Mouse (Mus musculus) kidney, postnatal 0 days (tissue): ENCODE measurements around the gene Lrrc46. TPM values are rescaled to one million over a fixed set of nuclear protein-coding genes. Genes with fewer than 3 reads are reported as not detected.

ENCODE experiments used
- ATAC-seq: fragments of 200-750 bp; cut with Nextera tagmentation; replicated peaks from 2 replicates; pipeline ENCODE4 v1.8.0; 2017; ENCODE audit warnings: low read depth, moderate number of reproducible peaks, moderate TSS enrichment, moderate library complexity; ENCODE audit not compliant: low FRiP score
- DNase-seq: peaks from one replicate; pipeline ENCODE4 v3.0.0-alpha.2; 2016; ENCODE audit warnings: low spot score
- H3K27ac ChIP-seq: fragments of 300-500 bp; sonication (generic); 2 replicates; pipeline ENCODE4 v1.5.1; 2014; ENCODE audit warnings: mild to moderate bottlenecking
- H3K27me3 ChIP-seq: fragments of 300-500 bp; sonication (generic); 2 replicates; pipeline ENCODE4 v1.6.1; 2014; ENCODE audit warnings: low read length, mixed read lengths; ENCODE audit not compliant: insufficient read depth
- H3K36me3 ChIP-seq: fragments of 300-500 bp; sonication (generic); 2 replicates; pipeline ENCODE4 v1.6.1; 2014; ENCODE audit warnings: low read length, mixed read lengths; ENCODE audit not compliant: insufficient read depth
- H3K4me1 ChIP-seq: fragments of 300-500 bp; sonication (generic); replicated peaks from 2 replicates; pipeline ENCODE4 v1.6.1; 2014; ENCODE audit warnings: antibody characterized with exemption, low read length, mixed read lengths; ENCODE audit not compliant: insufficient read depth
- H3K4me2 ChIP-seq: fragments of 300-500 bp; sonication (generic); 2 replicates; pipeline ENCODE4 v1.6.1; 2014; ENCODE audit warnings: mild to moderate bottlenecking, low read length, moderate library complexity, mixed read lengths
- H3K4me3 ChIP-seq: fragments of 300-500 bp; sonication (generic); replicated peaks from 2 replicates; pipeline ENCODE4 v1.5.1; 2014; ENCODE audit warnings: low read depth, low read length
- H3K9ac ChIP-seq: fragments of 300-500 bp; sonication (generic); 2 replicates; pipeline ENCODE4 v1.6.1; 2014; ENCODE audit warnings: low read depth, low read length
- H3K9me3 ChIP-seq: fragments of 300-500 bp; sonication (generic); replicated peaks from 2 replicates; pipeline ENCODE4 v1.6.1; 2016; ENCODE audit warnings: low read length, inconsistent platforms, mixed read lengths
- CTCF ChIP-seq: IDR thresholded peaks from 2 replicates; pipeline ENCODE4 v1.5.1; 2016; ENCODE audit warnings: antibody characterized with exemption, low read depth, mild to moderate bottlenecking, moderate library complexity
- WGBS: fragments of 180-500 bp; shearing (Covaris S2); extraction: QIAGEN DNeasy Blood & Tissue Kit; methylation state at CpG from one replicate; pipeline ENCODE4 v1.1.7; 2014; 5-methylcytosine and 5-hydroxymethylcytosine counted together
- polyA plus RNA-seq: library from polyadenylated mRNA; unstranded; fragments of >200 nt; fragmentation: Nextera tagmentation; extraction: Ambion mirVana; gene quantifications from 2 replicates; pipeline ENCODE4 v1.2.1, GENCODE M21; 2015

Lrrc46 gene
- polyA plus RNA-seq, 1 experiment from 2014 or later = 1.2 TPM

DNA sequence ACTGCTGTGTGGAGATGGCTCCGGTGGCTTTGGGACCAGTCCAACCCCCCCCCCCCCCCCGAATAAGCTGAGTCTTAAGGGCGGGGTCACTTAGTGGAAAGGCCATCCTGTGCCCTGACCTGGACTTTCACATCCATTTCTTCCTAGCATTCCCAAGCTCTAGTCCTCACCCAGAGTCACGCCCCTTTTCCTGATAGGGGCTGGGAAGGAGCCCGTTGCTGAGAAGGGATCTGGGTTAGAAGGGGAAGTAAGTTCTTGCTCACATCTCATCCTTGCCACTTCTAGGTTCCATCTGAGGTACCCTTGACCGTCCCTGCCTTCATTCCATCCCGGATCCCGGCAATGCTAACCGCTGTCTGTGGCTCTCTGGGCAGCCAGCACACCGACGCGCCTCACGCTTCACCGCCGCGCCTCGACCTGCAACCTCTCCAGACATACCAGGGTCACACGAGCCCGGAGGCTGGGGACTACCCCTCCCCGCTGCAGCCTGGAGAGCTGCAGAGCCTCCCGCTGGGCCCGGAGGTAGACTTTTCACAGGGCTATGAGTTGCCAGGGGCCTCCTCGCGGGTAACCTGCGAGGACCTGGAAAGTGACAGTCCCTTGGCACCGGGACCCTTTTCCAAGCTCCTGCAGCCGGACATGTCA, 20.0 kb downstream of the Lrrc46 start:
- Histone ChIP-seq H3K27ac (no peak overlapping the region), H3K4me2 (peak overlapping the region; percentile 92), H3K9me3 (no peaks in the 10 kb centered on the region), H3K36me3 (no peaks in the 10 kb centered on the region), H3K9ac (0 out of 2 replicates have a peak overlapping the region, but pooled peaks have one; percentile 78), H3K4me1 (peaks cover 35% of the 10 kb centered on the region), H3K4me3 (peak overlapping the region; percentile 48), H3K27me3 (peaks cover 43% of the 10 kb centered on the region)
- peak; percentile 12; the same call in 1 of the 2 replicates for ATAC-seq
- no peak for DNase-seq
- TF ChIP-seq CTCF = no peak
- WGBS = 2% methylated on average over 27 of the region's 27 CpGs

GRCm38 (mm10) chr11:97019345-97019708, 21.9 kb downstream of the Lrrc46 start:
- Histone ChIP-seq H3K4me2 (peak overlapping the region; percentile 63; the same call in 1 of the 2 replicates), H3K4me1 (peaks cover 23% of the 10 kb centered on the region), H3K27me3 (peaks cover 55% of the 10 kb centered on the region), H3K27ac (no peak overlapping the region), H3K9ac (no peak overlapping the region), H3K4me3 (peak overlapping the region; percentile 40; the same call in 1 of the 2 replicates), H3K9me3 (no peaks in the 10 kb centered on the region), H3K36me3 (no peaks in the 10 kb centered on the region)
- no peak for ATAC-seq
- WGBS = 16% methylated on average over 13 of the region's 13 CpGs
- no peak for TF ChIP-seq CTCF
- no peak for DNase-seq

DNA sequence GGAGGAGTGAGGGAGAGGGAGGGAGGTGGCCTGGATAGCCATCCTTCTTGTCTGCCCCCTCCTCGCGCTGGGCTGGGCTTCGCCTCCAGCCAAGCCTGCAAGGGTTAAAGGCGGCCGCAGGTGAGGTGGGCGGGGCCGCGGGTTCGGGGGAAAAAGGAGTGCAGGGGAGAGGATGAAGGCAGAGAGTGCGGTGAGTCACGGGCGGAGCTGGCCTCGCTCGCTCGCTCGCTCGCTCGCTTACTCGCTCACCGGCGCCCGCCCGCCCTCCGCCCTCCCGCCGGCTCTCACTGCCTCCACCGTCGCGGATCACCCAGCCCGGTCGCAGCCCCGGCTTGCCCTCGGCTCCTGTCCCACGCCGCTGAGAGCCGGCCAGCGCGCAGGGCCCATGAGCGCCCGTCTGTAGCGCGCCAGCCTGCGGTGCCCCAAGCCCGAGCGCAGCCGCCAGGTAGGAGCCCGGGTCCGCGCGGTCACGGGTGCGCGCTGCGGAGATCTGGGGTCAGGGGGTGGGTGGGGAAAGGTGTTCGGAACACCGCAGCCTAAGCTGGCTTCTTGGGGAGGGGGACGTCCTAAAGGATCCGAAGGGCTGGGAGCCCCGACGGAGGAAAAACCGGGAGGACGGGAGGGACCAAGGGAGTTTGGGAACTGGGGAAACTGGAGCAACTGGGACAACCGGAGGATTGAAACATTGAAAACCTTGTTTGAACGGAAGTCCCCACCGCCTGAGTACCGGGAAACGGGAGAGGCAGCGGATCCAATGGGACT, 22.4 kb downstream of the Lrrc46 start:
- Histone ChIP-seq H3K9me3 (no peaks in the 10 kb centered on the region), H3K36me3 (no peaks in the 10 kb centered on the region), H3K27me3 (peaks cover 55% of the 10 kb centered on the region), H3K4me3 (peak overlapping the region; percentile 40), H3K9ac (peak overlapping the region; percentile 47; the same call in 1 of the 2 replicates), H3K4me1 (peaks cover 23% of the 10 kb centered on the region), H3K27ac (no peak overlapping the region), H3K4me2 (peak overlapping the region; percentile 63)
- 4% methylated on average over 49 of the region's 68 CpGs for WGBS
- no peak for DNase-seq
- ATAC-seq = no peak
- no peak for TF ChIP-seq CTCF

DNA sequence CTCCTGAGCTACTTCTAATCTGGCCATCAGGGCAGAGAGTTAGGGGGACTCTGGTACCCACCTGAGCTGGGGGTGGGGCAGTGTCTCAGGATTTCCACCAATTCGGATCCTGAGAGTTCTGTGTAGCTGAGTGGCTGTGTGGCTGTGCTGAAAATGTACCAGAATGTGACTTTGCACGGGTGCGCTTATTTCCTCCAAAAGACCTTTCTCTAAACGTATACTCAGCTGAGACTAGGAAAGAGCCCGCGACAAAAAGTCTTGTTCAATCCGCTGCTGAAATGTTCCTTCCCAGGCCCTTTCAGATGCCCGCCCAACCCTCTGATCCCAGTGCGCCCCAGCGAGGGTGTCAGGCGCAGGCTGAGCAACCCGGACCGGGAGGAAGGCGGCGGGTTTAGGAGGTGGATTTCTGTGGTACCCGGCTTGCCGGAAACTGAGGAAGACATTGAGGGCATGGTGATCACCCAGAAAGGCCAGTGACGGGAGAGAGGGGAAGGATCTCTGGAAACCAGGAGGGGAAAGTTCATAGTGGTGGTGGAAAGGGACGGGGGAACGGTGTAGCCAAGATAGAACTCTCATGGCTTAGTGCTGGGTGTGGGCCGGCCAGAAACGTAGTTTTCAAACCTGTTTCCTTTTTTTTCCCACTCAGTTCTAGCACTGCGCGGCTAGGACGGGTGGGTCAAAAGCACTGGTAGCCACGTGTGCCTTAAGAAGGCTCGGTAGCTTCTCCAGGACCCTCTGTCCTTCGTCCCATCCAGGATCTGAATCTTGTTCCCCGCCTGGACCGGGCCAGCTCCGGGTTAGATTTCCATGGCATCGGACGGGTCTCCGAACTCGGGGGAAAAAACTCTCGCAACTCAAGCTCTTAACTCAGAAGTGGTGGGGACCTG, 23.3 kb downstream of the Lrrc46 start:
- Histone ChIP-seq H3K27me3 (peaks cover 55% of the 10 kb centered on the region), H3K9ac (peak overlapping the region; percentile 47; the same call in 1 of the 2 replicates), H3K4me1 (peaks cover 23% of the 10 kb centered on the region), H3K27ac (no peak overlapping the region), H3K4me2 (peak overlapping the region; percentile 63), H3K9me3 (no peaks in the 10 kb centered on the region), H3K36me3 (no peaks in the 10 kb centered on the region), H3K4me3 (peak overlapping the region; percentile 40)
- no peak for DNase-seq
- WGBS = 1% methylated on average over 34 of the region's 36 CpGs
- no peak for TF ChIP-seq CTCF
- ATAC-seq = no peak

GRCm38 (mm10) chr11:97013121-97013670, 28.0 kb downstream of the Lrrc46 start, which contains the start of gene Sp6:
TSS of gene Sp6 (plus strand) at chr11:97013394.
- DNase-seq = no peak
- peaks cover 21% of the 10 kb centered on the region for H3K27me3 ChIP-seq

More at GRCm38 (mm10) chr11:97013121-97013670, 28.0 kb downstream of the Lrrc46 start, which contains the start of gene Sp6:
- 19% methylated on average over 8 of the region's 8 CpGs for WGBS
- no peak within 1 kb of the TSS for H3K27ac ChIP-seq
- H3K4me1 ChIP-seq = peaks cover 3% of the 10 kb centered on the region
- H3K4me2 ChIP-seq = no peak within 1 kb of the TSS
- no peak within 1 kb of the TSS for H3K4me3 ChIP-seq
- no peak for TF ChIP-seq CTCF
- H3K36me3 ChIP-seq = no peaks in the 10 kb centered on the region
- H3K9me3 ChIP-seq = no peaks in the 10 kb centered on the region
- ATAC-seq = no peak
- H3K9ac ChIP-seq = no peak within 1 kb of the TSS
